Mouse (Mus musculus): Measurements from ENCODE around the gene Frmd4a. TPM values are rescaled to one million over a fixed set of nuclear protein-coding genes. Genes with fewer than 3 reads are reported as not detected.
A peak's percentile ranks its signal among the peaks of the same experiment; 100 is the strongest.

The Frmd4a gene
- polyA plus RNA-seq, 1 experiment from 2014 or later: 13.7 TPM

- 64% methylated on average over 9 of the region's 9 CpGs for WGBS
- H3K4me2 ChIP-seq (ENCODE audit: low read depth, low read length): no peak overlapping the region
- H3K9me3 ChIP-seq (ENCODE audit: control insufficient read depth, low read length): no peaks in the 10 kb centered on the region
- ATAC-seq: no peak
- no peak overlapping the region for H3K9ac ChIP-seq (ENCODE audit: low read depth, low read length)
- H3K4me3 ChIP-seq (ENCODE audit: low read length): no peak overlapping the region
- no peaks in the 10 kb centered on the region for H3K4me1 ChIP-seq (ENCODE audit: control insufficient read depth, insufficient read depth, low read length)
- no peaks in the 10 kb centered on the region for H3K36me3 ChIP-seq (ENCODE audit: control insufficient read depth, insufficient read depth, low read length)
- H3K27me3 ChIP-seq (replicated peaks; ENCODE audit: control insufficient read depth, insufficient read depth, low read length): no peaks in the 10 kb centered on the region
- H3K27ac ChIP-seq (ENCODE audit: low read length): no peak overlapping the region
These were observed 344.7 kb downstream of the Frmd4a start for GRCm38 (mm10) chr2:4361981-4362834.

GRCm38 (mm10) chr2:4364908-4365307, 347.4 kb downstream of the Frmd4a start:
- 50% methylated on average over 4 of the region's 4 CpGs for WGBS
- Histone ChIP-seq H3K27me3 (replicated peaks; ENCODE audit: control insufficient read depth, insufficient read depth, low read length) (no peaks in the 10 kb centered on the region), H3K4me3 (ENCODE audit: low read length) (no peak overlapping the region), H3K9ac (ENCODE audit: low read depth, low read length) (no peak overlapping the region), H3K27ac (ENCODE audit: low read length) (no peak overlapping the region), H3K9me3 (ENCODE audit: control insufficient read depth, low read length) (no peaks in the 10 kb centered on the region), H3K36me3 (ENCODE audit: control insufficient read depth, insufficient read depth, low read length) (no peaks in the 10 kb centered on the region), H3K4me2 (ENCODE audit: low read depth, low read length) (no peak overlapping the region), H3K4me1 (ENCODE audit: control insufficient read depth, insufficient read depth, low read length) (no peaks in the 10 kb centered on the region)
- ATAC-seq: peak; percentile 91

DNA sequence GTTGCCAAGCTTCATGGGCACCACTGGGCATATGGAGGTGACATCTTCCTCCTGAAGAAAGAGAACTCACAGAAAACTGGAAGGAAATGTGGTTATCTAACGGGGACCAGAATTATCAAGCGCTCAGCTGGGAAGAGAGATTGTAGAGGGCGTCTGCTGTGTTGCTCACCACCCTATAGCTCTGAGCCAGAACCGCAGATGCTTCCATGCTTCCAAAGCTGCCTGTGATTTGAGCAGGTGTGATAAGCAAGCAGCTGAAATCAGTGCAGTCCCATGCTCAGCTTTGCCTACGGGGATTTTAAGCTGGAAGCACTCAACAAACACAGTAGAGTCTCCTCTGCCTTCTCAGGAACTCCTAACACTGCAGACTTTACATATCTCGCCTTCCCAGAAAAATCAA, 351.0 kb downstream of the Frmd4a start:
- H3K27me3 ChIP-seq (replicated peaks; ENCODE audit: control insufficient read depth, insufficient read depth, low read length): no peaks in the 10 kb centered on the region
- no peak overlapping the region for H3K4me2 ChIP-seq (ENCODE audit: low read depth, low read length)
- no peaks in the 10 kb centered on the region for H3K36me3 ChIP-seq (ENCODE audit: control insufficient read depth, insufficient read depth, low read length)
- H3K9ac ChIP-seq (ENCODE audit: low read depth, low read length): no peak overlapping the region
- no peak overlapping the region for H3K4me3 ChIP-seq (ENCODE audit: low read length)
- no peaks in the 10 kb centered on the region for H3K9me3 ChIP-seq (ENCODE audit: control insufficient read depth, low read length)
- 80% methylated on average over 6 of the region's 6 CpGs for WGBS
- ATAC-seq: no peak
- no peak overlapping the region for H3K27ac ChIP-seq (ENCODE audit: low read length)
- no peaks in the 10 kb centered on the region for H3K4me1 ChIP-seq (ENCODE audit: control insufficient read depth, insufficient read depth, low read length)

GRCm38 (mm10) chr2:4370499-4370898, 353.0 kb downstream of the Frmd4a start:
- Histone ChIP-seq H3K9ac (ENCODE audit: low read depth, low read length) (no peak overlapping the region), H3K4me3 (ENCODE audit: low read length) (no peak overlapping the region), H3K27ac (ENCODE audit: low read length) (no peak overlapping the region), H3K36me3 (ENCODE audit: control insufficient read depth, insufficient read depth, low read length) (no peaks in the 10 kb centered on the region), H3K27me3 (replicated peaks; ENCODE audit: control insufficient read depth, insufficient read depth, low read length) (no peaks in the 10 kb centered on the region), H3K4me2 (ENCODE audit: low read depth, low read length) (no peak overlapping the region), H3K9me3 (ENCODE audit: control insufficient read depth, low read length) (no peaks in the 10 kb centered on the region), H3K4me1 (ENCODE audit: control insufficient read depth, insufficient read depth, low read length) (no peaks in the 10 kb centered on the region)
- 89% methylated on average over 7 of the region's 7 CpGs for WGBS
- ATAC-seq: no peak

GRCm38 (mm10) chr2:4371341-4371740, 353.8 kb downstream of the Frmd4a start:
- Histone ChIP-seq H3K4me1 (ENCODE audit: control insufficient read depth, insufficient read depth, low read length) (no peaks in the 10 kb centered on the region), H3K27me3 (replicated peaks; ENCODE audit: control insufficient read depth, insufficient read depth, low read length) (no peaks in the 10 kb centered on the region), H3K27ac (ENCODE audit: low read length) (no peak overlapping the region), H3K36me3 (ENCODE audit: control insufficient read depth, insufficient read depth, low read length) (no peaks in the 10 kb centered on the region), H3K4me3 (ENCODE audit: low read length) (no peak overlapping the region), H3K4me2 (ENCODE audit: low read depth, low read length) (no peak overlapping the region), H3K9ac (ENCODE audit: low read depth, low read length) (no peak overlapping the region), H3K9me3 (ENCODE audit: control insufficient read depth, low read length) (no peaks in the 10 kb centered on the region)
- no peak for ATAC-seq
- WGBS: 94% methylated on average over 1 of the region's 1 CpGs

- H3K9me3 ChIP-seq (ENCODE audit: control insufficient read depth, low read length): no peaks in the 10 kb centered on the region
- WGBS: 87% methylated on average over 3 of the region's 3 CpGs
- no peak overlapping the region for H3K4me3 ChIP-seq (ENCODE audit: low read length)
- no peak for ATAC-seq
- H3K9ac ChIP-seq (ENCODE audit: low read depth, low read length): no peak overlapping the region
- no peaks in the 10 kb centered on the region for H3K27me3 ChIP-seq (replicated peaks; ENCODE audit: control insufficient read depth, insufficient read depth, low read length)
- no peak overlapping the region for H3K4me2 ChIP-seq (ENCODE audit: low read depth, low read length)
- no peaks in the 10 kb centered on the region for H3K36me3 ChIP-seq (ENCODE audit: control insufficient read depth, insufficient read depth, low read length)
- H3K4me1 ChIP-seq (ENCODE audit: control insufficient read depth, insufficient read depth, low read length): no peaks in the 10 kb centered on the region
- no peak overlapping the region for H3K27ac ChIP-seq (ENCODE audit: low read length)
These were observed 361.3 kb downstream of the Frmd4a start for GRCm38 (mm10) chr2:4378844-4379243.

DNA sequence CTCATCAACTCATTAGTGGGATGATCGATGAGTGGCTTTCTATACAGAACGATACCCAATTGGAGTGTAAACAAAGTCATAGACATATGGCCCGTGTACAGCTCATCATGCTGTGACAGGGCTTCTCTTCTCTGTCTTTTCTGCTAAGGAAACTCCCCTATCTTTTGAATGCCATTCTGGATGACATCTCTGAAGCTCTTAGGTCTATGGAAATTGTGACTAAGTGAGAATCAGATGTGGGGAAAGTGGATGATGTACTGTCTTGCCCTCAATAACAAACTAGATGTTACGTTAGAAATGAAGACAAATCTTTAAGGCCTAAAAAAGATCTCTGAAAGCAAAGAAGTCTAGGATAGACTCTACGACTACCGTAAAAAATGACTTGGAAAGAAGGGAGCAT, 362.9 kb downstream of the Frmd4a start:
- Histone ChIP-seq H3K9me3 (ENCODE audit: control insufficient read depth, low read length) (no peaks in the 10 kb centered on the region), H3K27me3 (replicated peaks; ENCODE audit: control insufficient read depth, insufficient read depth, low read length) (no peaks in the 10 kb centered on the region), H3K4me3 (ENCODE audit: low read length) (no peak overlapping the region), H3K4me2 (ENCODE audit: low read depth, low read length) (no peak overlapping the region), H3K27ac (ENCODE audit: low read length) (no peak overlapping the region), H3K4me1 (ENCODE audit: control insufficient read depth, insufficient read depth, low read length) (no peaks in the 10 kb centered on the region), H3K36me3 (ENCODE audit: control insufficient read depth, insufficient read depth, low read length) (no peaks in the 10 kb centered on the region), H3K9ac (ENCODE audit: low read depth, low read length) (no peak overlapping the region)
- ATAC-seq: no peak
- WGBS: 77% methylated on average over 6 of the region's 6 CpGs

GRCm38 (mm10) chr2:4380926-4381325, 363.4 kb downstream of the Frmd4a start:
- no peak overlapping the region for H3K4me3 ChIP-seq (ENCODE audit: low read length)
- no peak overlapping the region for H3K9ac ChIP-seq (ENCODE audit: low read depth, low read length)
- H3K36me3 ChIP-seq (ENCODE audit: control insufficient read depth, insufficient read depth, low read length): no peaks in the 10 kb centered on the region
- no peak overlapping the region for H3K27ac ChIP-seq (ENCODE audit: low read length)
- H3K27me3 ChIP-seq (replicated peaks; ENCODE audit: control insufficient read depth, insufficient read depth, low read length): no peaks in the 10 kb centered on the region
- ATAC-seq: no peak
- H3K4me1 ChIP-seq (ENCODE audit: control insufficient read depth, insufficient read depth, low read length): no peaks in the 10 kb centered on the region
- no peak overlapping the region for H3K4me2 ChIP-seq (ENCODE audit: low read depth, low read length)
- no peaks in the 10 kb centered on the region for H3K9me3 ChIP-seq (ENCODE audit: control insufficient read depth, low read length)
- 89% methylated on average over 5 of the region's 5 CpGs for WGBS

DNA sequence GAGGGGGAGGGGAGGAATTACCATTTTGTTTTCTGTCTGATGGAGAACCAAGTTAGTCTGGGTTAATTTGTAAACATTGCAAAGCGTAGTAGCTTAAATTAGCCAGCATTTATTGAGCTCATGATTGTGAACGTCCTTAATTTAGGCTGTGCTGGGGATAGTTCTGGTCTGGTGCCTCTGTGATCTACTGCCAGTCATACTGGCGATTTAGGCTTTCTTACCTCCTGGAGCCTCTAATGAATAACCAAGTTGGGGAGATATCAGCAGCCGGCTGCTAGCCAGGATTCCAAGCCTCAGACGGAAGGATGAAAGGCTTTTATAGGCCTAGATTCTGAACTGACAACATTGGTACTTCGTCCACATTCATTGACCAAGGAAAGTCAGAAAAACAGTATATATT, 369.0 kb downstream of the Frmd4a start:
- no peak overlapping the region for H3K4me3 ChIP-seq (ENCODE audit: low read length)
- H3K27me3 ChIP-seq (replicated peaks; ENCODE audit: control insufficient read depth, insufficient read depth, low read length): no peaks in the 10 kb centered on the region
- H3K4me1 ChIP-seq (ENCODE audit: control insufficient read depth, insufficient read depth, low read length): 0 out of 2 replicates have a peak, but pooled peaks cover 4% of the 10 kb centered on the region
- no peak overlapping the region for H3K9ac ChIP-seq (ENCODE audit: low read depth, low read length)
- no peaks in the 10 kb centered on the region for H3K36me3 ChIP-seq (ENCODE audit: control insufficient read depth, insufficient read depth, low read length)
- H3K27ac ChIP-seq (ENCODE audit: low read length): no peak overlapping the region
- H3K9me3 ChIP-seq (ENCODE audit: control insufficient read depth, low read length): no peaks in the 10 kb centered on the region
- no peak for ATAC-seq
- whole genome bisulfite sequencing: 47% methylated on average over 6 of the region's 6 CpGs
- H3K4me2 ChIP-seq (ENCODE audit: low read depth, low read length): no peak overlapping the region

Data from intestine, embryonic 16.5 days (tissue).